Mouse (Mus musculus): ENCODE results near the gene Krt42.

GRCm38 (mm10) chr11:100262058-100262980 lies 7.4 kb downstream of the Krt42 start:
- TF ChIP-seq CTCF (IDR thresholded peaks at IDR 0.05; ENCODE audit: low read depth, low read length) (no peak), POLR2A (IDR thresholded peaks at IDR 0.05; ENCODE audit: extremely low read depth, insufficient read depth, low read length) (no peak)

All from liver, adult 2 months (tissue).